ENCODE assay signal across 29 mouse cellular contexts in genomic region chr3:146206635-146207034, GRCm38 (mm10). TPM values are rescaled to one million over a fixed set of nuclear protein-coding genes. Genes with fewer than 3 reads are reported as not detected.
"Had no signal": no experiment of that assay in that cellular context is flagged by ENCODE, and none has a peak within 500 bp of the region (broad histone marks: within the 10 kb centered on the region; RNA-seq: fewer than 3 reads in every experiment).

No protein-coding gene starts in this region.

- H3K27ac ChIP-seq: heart, adult 2 months; heart, embryonic 13.5 days; heart, embryonic 15.5 days; hindbrain, embryonic 13.5 days; hindbrain, embryonic 15.5 days; hindbrain, postnatal 0 days; layer of hippocampus, adult 2 months; left cerebral cortex, adult 2 months; limb, embryonic 13.5 days; limb, embryonic 15.5 days; liver, embryonic 12.5 days; liver, embryonic 14.5 days had no signal

- H3K36me3 ChIP-seq: heart, embryonic 13.5 days; heart, embryonic 15.5 days; hindbrain, embryonic 13.5 days; hindbrain, embryonic 15.5 days; limb, embryonic 13.5 days; limb, embryonic 15.5 days; liver, embryonic 12.5 days had no signal

- ATAC-seq: hindbrain, postnatal 0 days; liver, embryonic 12.5 days had no signal

- H3K4me1 ChIP-seq: hindbrain, embryonic 13.5 days; hindbrain, embryonic 15.5 days; limb, embryonic 13.5 days; limb, embryonic 15.5 days; liver, embryonic 12.5 days had no signal

- H3K9ac ChIP-seq: heart, embryonic 13.5 days; heart, embryonic 15.5 days; hindbrain, embryonic 13.5 days; hindbrain, embryonic 15.5 days; limb, embryonic 13.5 days; limb, embryonic 15.5 days; liver, embryonic 12.5 days; liver, embryonic 14.5 days had no signal

- H3K4me3 ChIP-seq: heart, adult 2 months; heart, embryonic 13.5 days; heart, embryonic 15.5 days; hindbrain, embryonic 13.5 days; hindbrain, embryonic 15.5 days; layer of hippocampus, adult 2 months; left cerebral cortex, adult 2 months; limb, embryonic 13.5 days; limb, embryonic 15.5 days; liver, embryonic 12.5 days had no signal

- DNase-seq: gastrocnemius, postnatal 14 days; gastrocnemius, postnatal 36 days; heart, adult 11 months; heart, adult 2 months; heart, postnatal 14 days; heart, postnatal 36 days; kidney, adult 18-20 months; kidney, adult 8-10 months; kidney, postnatal 10 days; kidney, postnatal 25 days; kidney, postnatal 4 days; left cerebral cortex, postnatal 4 days had no signal

- H3K27me3 ChIP-seq: heart, embryonic 13.5 days; heart, embryonic 15.5 days; hindbrain, embryonic 15.5 days; limb, embryonic 15.5 days; liver, embryonic 12.5 days had no signal

- H3K4me2 ChIP-seq: heart, embryonic 11.5 days; heart, embryonic 13.5 days; heart, embryonic 15.5 days; hindbrain, embryonic 13.5 days; hindbrain, embryonic 15.5 days; limb, embryonic 13.5 days; limb, embryonic 15.5 days; liver, embryonic 12.5 days had no signal

- H3K9me3 ChIP-seq: heart, embryonic 13.5 days; heart, embryonic 15.5 days; hindbrain, embryonic 13.5 days; hindbrain, embryonic 15.5 days; limb, embryonic 13.5 days; limb, embryonic 15.5 days; liver, embryonic 12.5 days had no signal

RNA-seq across cellular contexts. Expression of gene Lpar3, which starts 14.1 kb away (rescaled TPM):
- total RNA-seq: hematopoietic stem cell, adult 5-6 weeks had no signal

RNA-seq across cellular contexts. Expression of gene Mcoln2, which starts 57.0 kb away (rescaled TPM):
- total RNA-seq: gastrocnemius, adult 18-20 months; hindbrain, postnatal 0 days; layer of hippocampus, adult 2 months; layer of hippocampus, postnatal 10 days; layer of hippocampus, postnatal 25 days; left cerebral cortex, adult 2 months; left cerebral cortex, postnatal 25 days; left cerebral cortex, postnatal 4 days had no signal
